Mouse (Mus musculus) neutrophil, adult 5-6 weeks (primary cell): ENCODE data around the gene Nlgn1. TPM values are rescaled to one million over a fixed set of nuclear protein-coding genes. Genes with fewer than 3 reads are reported as not detected.
"Not testable (repeated sequence)": the region's sequence is repeated elsewhere in the genome, so short reads cannot be mapped to it uniquely, and the experiment has no call there.

Experiments
- ATAC-seq: fragments of 151-379, 151-347 bp; 2 replicates; pipeline ENCODE4 v1.8.0; 2017; ENCODE audit warnings: mild to moderate bottlenecking, moderate TSS enrichment; ENCODE audit not compliant: insufficient number of reproducible peaks, poor library complexity, low FRiP score, severe bottlenecking; ENCODE audit errors: extremely low read depth
- total RNA-seq: library from RNA; stranded (forward); fragments of 200-1000 nt; gene quantifications from 2 replicates; pipeline ENCODE4 v1.2.3, GENCODE M21; 2017

The Nlgn1 gene
- total RNA-seq, 1 experiment from 2014 or later, result not detected

DNA sequence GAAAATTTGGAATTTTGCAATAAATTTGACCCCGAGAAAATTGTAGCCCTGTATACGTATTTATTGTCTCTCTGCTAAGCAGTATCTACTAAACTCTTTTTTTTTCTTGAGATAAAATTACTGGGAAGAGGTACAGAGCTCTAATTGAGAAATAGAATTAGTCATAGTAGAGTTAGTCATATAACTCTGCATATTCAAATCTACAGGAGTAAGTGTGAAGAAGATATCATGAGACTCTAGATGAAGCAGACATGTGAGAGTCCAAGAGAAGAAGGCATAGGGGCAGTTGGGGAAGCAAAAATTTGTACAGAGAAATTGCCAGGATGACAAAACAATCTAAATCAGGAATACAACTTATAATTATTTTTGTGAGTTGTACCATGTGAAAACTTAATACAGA is 648.6 kb downstream of the Nlgn1 start:
- no peak for ATAC-seq

DNA sequence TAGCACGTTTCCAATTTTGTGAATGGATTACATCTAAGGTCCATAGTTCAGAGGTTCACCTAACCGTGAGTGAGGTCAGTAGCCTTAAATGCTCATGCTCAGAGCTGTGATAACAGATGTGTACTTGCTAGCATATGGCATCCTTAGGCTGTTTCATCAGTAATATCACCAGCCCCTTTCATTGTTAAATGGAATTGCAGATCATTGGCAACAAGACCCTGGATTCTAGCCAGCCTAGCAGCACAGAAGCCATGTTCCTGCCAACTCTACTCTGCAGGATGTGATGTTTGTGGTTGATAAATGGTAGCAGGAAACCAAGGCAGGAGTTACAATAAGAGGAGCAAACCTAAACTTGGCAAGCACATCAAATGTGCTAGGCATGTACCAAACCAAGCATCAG is 652.9 kb downstream of the Nlgn1 start:
- ATAC-seq, result no peak

DNA sequence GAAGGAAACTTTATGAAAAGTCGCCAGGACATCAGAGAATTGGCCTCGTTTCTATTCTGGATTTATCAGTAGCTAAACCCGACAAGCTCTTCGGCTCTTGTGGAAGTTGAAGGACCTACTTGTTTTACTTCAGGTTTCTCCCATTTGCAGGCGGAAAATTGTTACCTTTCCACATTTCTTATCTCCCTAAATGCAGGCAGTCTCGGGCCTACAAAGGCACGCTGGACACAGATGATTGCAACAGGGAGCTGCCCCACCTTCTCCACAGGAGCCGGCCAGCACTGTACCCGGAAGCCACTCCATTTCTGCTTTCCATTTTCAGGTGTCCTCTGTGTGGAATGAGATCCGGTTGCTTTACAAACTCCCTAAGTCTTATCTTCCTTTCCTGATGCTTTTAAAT is 656.4 kb downstream of the Nlgn1 start:
- no peak for ATAC-seq

DNA sequence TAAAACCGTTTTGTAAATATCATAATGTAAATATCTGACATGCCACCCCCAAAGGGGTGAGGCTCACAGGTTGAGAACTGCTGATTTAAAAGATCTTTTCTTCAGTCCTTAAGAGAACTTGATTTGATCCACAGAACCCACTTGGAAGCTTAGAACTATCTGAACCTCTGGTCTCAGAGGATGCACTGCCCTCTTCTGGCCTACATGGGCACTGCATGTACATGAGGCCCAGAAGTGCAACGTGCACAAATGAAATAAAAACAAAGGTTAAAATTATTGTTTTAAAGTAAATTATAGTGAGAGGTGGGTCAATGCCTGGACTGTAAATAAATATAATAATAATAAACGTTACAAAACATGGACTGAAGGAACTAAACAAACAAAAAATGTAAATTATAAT is 657.2 kb downstream of the Nlgn1 start:
- ATAC-seq, result no peak

DNA sequence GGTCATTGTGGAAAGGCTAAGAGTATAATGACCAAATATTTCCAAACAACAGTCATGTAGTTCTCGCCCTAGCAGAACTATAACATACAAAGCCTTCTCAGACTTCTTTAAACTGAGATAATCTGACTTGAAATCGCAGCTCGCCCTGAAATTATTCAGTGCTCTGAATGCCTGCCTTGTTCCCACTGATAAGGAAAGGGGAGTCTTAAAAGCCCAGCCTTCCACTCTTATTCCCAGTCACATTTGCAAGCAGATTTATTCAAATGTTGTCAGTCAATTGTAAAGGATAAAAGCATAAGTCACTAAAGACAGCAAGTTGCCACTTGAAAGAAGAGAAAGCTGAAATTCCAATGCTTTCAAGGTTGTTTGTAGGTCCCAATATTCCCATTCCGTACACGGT is 658.9 kb downstream of the Nlgn1 start:
- no peak for ATAC-seq

DNA sequence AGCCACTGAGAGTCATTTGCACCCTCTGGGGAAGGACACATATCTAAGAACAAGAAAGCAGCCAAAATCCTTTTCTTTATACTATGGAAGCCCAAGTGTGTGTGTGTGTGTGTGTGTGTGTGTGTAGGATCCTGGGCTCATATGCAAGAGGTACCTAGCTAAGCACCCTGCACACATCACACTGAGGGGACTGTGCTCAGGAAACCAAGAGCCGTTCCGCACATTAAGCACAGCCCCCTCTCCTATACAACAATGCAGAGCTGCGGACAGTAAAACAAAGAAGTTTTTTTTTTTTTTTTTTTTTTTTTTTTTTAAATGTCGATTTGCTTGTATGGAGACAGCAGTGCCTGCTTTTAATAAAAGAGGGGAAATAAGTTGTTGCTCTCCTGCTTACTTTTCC is 659.5 kb downstream of the Nlgn1 start:
- ATAC-seq, result no peak

DNA sequence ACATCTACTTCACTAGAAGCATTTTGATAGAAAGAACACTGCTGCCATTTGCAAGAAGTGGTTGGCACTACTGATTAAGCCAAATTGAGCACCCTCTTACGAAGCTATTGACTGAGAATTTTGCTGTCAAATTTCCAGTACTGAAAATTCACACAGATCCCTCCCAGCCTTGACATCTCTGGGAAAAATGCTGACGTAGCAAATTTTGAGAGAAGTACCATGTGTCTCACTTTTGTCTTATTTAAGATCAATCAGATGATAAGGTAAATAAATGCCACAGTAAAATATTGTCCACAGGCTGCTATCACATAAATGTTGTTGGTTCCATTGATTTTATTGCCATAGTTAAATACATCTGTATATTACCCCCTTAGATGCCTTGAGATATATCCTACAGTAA is 668.8 kb downstream of the Nlgn1 start:
- ATAC-seq, result no peak

DNA sequence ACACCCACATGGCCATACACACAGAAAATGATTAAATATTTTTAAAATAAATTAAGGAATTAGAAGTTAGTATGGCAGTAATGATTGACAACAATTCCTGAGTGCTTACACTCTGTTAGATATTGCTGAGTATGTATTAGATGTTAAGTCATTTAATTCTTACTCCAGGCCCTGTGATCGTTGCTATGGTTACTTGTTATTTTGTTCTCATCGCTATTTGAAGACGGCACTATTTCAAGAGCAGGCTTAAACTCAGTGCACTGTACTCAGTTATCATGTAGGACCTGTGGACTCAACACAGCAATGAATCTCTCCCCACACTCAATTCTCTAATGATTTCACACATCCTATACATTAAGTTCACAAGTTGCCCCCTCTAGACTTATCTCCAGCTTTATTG is 672.0 kb downstream of the Nlgn1 start:
- ATAC-seq, result no peak

DNA sequence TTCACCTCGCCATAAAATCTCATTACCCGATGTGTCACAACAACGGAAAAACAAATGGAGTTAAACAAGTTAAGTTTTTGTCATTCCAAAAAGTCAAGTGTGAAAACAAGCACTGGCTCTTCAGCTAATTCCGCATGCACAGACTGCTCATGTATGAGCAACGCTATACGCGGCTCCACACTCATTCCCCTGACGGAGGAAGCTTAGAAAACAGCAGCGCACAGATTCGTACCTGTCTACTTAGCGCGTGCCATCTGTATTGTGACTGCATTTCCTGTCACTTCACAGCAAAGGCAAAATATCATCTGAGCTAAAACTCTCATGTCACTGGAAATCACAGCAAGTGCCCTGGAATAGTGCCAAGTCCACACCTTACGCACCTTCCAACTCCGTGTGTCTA is 674.3 kb downstream of the Nlgn1 start:
- ATAC-seq, result no peak

DNA sequence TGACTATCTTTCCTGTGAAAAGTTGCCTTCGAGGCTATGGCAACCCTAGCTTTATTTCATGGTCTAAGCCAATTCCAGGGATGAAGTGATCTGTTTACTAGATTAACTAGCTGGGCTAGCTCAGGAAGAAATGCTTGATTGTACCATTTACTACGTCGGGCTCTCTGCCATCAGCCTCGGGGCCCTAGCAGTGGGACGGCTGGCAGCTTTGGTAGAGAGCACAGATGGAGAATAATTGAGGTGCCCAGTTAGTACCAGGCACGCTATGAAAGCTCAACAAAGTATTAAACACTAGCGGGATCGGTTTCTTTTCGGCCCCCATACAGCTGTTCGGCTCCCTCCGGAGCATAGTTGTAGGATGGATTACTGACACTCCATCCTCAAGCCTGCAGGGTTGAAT is 675.2 kb downstream of the Nlgn1 start:
- ATAC-seq, result no peak

DNA sequence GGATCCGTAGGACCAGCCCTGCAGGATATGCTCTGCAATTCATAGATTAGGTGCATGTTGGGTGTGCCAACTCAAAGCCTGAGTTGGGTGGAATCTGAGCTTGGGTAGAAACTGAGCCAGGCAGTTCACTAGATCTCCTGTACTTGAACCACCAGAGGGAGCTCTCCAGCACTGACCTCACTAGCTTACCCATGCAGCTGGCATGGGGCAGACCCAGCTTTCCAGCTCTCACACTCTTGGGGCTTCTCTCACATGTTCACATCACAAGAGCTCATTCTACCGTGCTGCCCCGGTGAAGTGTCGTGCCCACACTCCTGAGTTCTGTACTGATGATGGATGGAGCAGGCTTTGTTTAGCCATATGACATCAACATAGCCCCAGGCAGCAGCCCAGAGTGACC is 679.2 kb downstream of the Nlgn1 start:
- no peak for ATAC-seq

DNA sequence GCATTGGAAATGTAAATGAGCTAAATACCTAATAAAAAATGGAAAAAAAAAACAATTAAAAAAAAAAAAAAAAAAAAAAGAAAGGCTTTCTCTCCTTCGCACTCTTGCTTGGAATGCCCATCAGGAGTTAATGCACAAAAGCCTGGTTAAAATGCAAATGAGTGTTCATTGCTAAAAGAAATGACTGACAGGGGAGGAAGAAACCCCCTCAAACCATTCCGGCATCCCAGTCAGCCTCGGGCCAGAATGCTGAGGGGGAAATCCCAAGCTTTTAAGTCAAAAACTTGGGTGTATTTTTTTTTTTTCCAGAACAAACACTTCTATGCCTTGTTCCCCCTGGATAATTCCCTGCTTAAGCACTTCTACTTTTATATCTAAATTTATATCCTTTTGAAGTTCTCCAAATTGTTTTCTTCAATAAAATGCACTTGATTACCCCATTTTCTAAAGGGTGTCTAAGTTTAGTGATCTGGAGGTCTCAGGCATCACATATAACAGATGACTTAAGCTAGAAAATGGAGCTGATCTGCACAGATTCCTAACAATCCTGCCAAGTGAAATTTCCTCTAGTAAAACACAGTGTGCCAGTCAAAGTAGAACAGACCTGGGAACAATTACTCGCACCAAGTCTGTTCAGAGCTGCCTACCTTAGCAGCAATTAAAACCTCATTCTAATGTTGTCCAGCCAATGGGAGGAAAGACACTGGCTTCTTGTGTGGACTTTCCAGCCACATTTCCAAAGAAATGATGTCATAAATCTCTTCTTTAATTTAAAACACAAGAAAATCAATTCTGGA is 686.2 kb downstream of the Nlgn1 start:
- no peak for ATAC-seq

DNA sequence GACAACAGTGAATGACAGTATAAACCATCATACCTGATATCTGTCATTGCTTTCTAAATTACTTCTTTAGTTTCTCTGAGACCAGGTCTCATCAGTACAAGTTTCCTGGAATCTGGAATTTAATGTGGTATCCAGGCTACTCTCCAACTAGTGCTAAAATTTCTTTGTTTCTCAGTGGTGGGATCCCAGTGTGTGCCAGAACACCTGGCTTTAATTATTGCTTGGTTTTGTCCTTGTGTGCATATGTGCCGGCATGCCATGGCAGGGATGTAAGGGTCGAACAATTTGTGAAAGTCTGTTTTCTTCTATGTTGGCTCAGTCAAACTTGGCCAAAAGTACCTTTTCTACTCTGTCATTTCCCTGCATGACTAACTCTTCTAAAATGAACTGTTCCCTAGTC is 703.1 kb downstream of the Nlgn1 start:
- no peak for ATAC-seq

DNA sequence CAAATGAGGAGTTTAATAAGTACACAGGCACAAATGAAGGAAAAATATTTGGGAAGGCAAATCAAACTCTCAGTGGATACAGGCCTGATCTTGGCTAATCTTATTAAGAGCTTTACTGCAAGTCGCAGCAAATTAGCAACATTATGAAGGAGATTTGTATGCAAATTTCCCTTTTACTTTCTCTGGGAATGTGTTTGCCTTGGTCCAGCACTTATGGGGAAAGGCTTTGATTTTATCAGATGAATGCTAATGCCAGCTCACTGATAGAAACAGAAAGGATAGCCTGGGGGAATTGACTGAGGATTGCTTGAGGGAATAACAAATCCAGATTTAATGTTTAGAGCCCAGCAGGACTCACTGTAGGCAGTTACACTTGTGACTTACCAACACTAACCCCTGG is 725.7 kb downstream of the Nlgn1 start:
- no peak for ATAC-seq

DNA sequence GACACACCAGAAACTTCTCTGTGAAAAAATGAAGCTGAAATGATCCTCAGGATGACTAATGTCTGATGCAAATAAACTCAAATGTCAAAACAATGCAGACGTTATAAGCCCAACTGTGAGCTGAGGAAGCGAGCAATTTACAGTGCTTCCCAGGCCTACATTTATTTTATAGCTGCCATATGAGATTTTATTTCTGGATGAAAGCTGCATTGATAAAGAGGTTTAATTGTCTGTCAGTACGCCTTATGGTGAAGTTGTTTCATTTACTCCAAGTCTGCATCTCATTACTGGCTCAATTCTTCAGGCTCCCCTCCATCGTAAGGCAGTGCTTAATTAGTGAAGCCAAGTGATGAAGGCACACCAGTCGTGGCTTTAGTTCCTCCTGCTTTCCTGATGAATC is 734.7 kb downstream of the Nlgn1 start:
- ATAC-seq, result no peak

DNA sequence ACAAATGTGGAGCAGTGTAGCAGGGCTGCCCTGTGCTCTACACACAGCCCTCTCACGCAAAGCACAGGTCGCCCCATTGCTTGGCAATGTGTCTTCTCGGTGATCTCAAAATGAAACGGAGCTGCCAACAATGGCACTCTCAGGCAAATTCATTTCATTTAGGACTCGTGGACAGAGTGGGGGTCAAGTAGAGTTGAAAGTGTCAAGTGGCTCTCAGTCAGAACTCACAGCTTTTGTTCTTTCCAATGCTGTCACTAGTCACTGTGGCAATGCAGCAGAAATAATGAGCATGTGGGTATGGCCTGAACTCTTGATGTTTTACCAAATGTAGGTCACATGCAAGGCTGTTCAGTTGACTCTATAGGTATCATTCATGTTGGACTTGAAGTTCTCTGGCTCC is 756.7 kb downstream of the Nlgn1 start:
- ATAC-seq, result no peak

DNA sequence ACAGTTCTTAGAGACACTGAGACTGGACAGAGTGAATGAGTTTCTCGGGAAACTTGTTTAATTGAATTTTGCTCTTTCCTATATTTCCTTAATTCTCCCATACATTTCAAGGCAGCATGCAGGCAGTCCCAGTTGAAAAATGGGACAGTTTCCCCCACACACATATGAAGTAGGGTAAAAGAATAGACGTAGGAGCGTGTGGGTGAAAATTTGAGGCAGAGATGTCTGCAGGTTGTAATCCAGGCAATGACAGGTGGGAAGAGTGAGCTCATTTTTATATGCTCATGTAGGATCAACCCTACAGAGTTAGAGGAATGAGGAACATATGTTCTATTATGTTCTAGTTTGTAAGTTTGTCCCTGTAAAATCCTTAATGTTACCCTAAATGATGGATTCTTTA is 757.4 kb downstream of the Nlgn1 start:
- no peak for ATAC-seq

DNA sequence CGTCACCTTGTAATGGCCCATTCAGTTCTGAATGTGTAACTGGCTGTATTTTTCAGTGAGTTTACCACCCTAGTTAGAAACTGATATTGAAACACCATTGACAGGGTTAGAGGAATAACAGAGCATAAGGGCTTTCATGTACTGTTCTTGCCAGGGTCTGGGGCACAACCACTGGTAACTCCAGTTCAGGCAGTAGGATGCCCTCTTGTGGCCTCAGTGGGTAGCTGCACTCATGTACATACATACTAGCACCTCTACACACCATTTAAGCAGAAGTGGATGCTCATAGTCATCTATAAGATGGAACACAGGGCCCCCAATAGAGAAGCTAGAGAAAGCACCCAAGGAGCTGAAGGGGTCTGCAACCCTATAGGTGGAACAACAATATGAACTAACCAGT is 773.7 kb downstream of the Nlgn1 start:
- ATAC-seq, result not testable (repeated sequence)

DNA sequence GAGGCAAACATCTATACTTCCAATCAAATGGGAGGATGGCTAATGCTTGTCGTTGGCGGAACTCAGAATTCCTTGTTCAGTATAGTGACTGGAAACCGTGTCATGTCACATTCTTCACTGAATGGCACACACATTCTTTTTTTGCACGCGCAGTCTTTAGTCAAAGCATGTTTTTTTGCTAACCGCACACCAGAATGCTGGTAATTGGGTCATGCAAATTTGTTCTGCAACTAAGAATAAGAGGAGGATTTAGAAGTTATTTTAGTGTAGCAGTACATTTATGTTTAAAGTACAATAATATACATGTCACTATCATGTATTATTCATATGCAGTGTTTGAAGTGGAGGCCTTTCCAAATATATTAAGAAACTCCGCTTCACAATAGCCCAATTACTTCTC is 783.2 kb downstream of the Nlgn1 start:
- ATAC-seq, result not testable (repeated sequence)

DNA sequence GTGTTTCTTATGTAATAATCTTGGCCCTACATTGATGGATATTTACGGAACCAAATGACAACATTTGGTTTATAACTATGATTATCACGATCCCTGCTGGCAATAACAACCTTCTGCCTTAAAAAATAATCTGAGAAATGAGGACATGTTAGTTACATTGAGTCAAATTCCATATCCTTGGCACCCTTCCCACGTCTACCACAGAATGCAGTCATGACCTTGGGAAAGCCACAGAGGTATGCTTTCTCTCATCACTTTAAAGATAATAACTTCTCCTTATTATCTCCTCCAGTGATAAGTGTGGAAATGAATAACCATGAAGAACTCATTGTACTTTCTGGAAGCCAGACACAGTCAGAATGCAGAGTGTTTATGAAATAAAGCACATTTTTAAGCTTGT is 808.0 kb downstream of the Nlgn1 start:
- not testable (repeated sequence) for ATAC-seq

DNA sequence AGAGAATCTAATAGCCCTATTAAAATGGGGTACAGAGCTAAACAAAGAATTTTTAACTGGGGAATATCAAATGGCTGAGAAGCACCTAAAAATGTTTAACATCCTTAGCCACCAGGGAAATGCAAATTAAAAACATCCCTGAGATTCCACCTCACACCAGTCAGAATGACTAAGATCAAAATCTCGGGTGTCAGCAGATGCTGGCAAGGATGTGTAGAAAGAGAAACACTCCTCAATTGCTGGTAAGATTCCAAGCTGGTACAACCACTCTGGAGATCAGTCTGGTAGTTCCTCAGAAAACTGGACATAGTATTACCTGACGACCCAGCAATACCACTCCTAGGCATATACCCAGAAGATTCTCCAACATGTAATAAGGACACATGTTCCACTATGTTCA is 869.2 kb downstream of the Nlgn1 start:
- no peak for ATAC-seq
